ENCODE assay signal across 9 mouse cellular contexts in genomic region chr2:31484187-31484586, GRCm38 (mm10). TPM values are rescaled to one million over a fixed set of nuclear protein-coding genes. Genes with fewer than 3 reads are reported as not detected.
DNase-seq lines count a peak whose midpoint lies in the region; ATAC-seq and TF ChIP-seq lines count a peak whose summit lies in the region.
"Had no signal": no experiment of that assay in that cellular context is flagged by ENCODE, and none has a peak within 500 bp of the region (broad histone marks: within the 10 kb centered on the region; RNA-seq: fewer than 3 reads in every experiment).

No protein-coding gene starts in this region.

- no peak overlapping the region for H3K9ac ChIP-seq in liver, embryonic 12.5 days
- H3K9ac ChIP-seq in forebrain, embryonic 11.5 days (ENCODE audit: low read length): no peak overlapping the region
- H3K9ac ChIP-seq in limb, embryonic 13.5 days: no peak overlapping the region

- H3K36me3 ChIP-seq in liver, embryonic 12.5 days: peaks cover 48% of the 10 kb centered on the region
- no peaks in the 10 kb centered on the region for H3K36me3 ChIP-seq in forebrain, embryonic 11.5 days (ENCODE audit: control insufficient read depth, insufficient read depth, low read length)
- H3K36me3 ChIP-seq in limb, embryonic 13.5 days: no peaks in the 10 kb centered on the region

- no peaks in the 10 kb centered on the region for H3K4me1 ChIP-seq in liver, embryonic 12.5 days
- no peaks in the 10 kb centered on the region for H3K4me1 ChIP-seq in bone marrow, adult 2 months (ENCODE audit: control insufficient read depth, insufficient read depth, low read length)
- 0 out of 2 replicates have a peak, but pooled peaks cover 2% of the 10 kb centered on the region for H3K4me1 ChIP-seq in forebrain, embryonic 11.5 days (replicated peaks; ENCODE audit: control insufficient read depth, insufficient read depth, low read length)
- peaks cover 12% of the 10 kb centered on the region for H3K4me1 ChIP-seq in limb, embryonic 13.5 days

- DNase-seq in liver: peak; percentile 75
- DNase-seq in forebrain, embryonic 11.5 days (ENCODE audit: low spot score): peak; percentile 93
- DNase-seq in induced T-regulatory cell, adult 2 months (ENCODE audit: low read depth): peak; percentile 68
- peak; percentile 60 for DNase-seq in naive thymus-derived CD4-positive, alpha-beta T cell, adult 2 months (ENCODE audit: low read depth)
- DNase-seq in thymus, postnatal 25 days: peak; percentile 63

- no peaks in the 10 kb centered on the region for H3K9me3 ChIP-seq in liver, embryonic 12.5 days (replicated peaks)
- H3K9me3 ChIP-seq in forebrain, embryonic 11.5 days (ENCODE audit: control insufficient read depth, low read length): no peaks in the 10 kb centered on the region
- no peaks in the 10 kb centered on the region for H3K9me3 ChIP-seq in limb, embryonic 13.5 days

- no peaks in the 10 kb centered on the region for H3K27me3 ChIP-seq in liver, embryonic 12.5 days (replicated peaks)
- peaks cover 34% of the 10 kb centered on the region for H3K27me3 ChIP-seq in forebrain, embryonic 11.5 days (ENCODE audit: control insufficient read depth, insufficient read depth, low read length)
- H3K27me3 ChIP-seq in limb, embryonic 13.5 days: peaks cover 12% of the 10 kb centered on the region; the same call in 1 of the 2 replicates

- no peak overlapping the region for H3K4me2 ChIP-seq in liver, embryonic 12.5 days
- H3K4me2 ChIP-seq in forebrain, embryonic 11.5 days (ENCODE audit: low read depth, low read length, severe bottlenecking): no peak overlapping the region
- H3K4me2 ChIP-seq in limb, embryonic 13.5 days (replicated peaks): no peak overlapping the region

- WGBS in liver, embryonic 12.5 days (ENCODE audit: insufficient replicate concordance): 30% methylated on average over 5 of the region's 5 CpGs
- 81% methylated on average over 5 of the region's 5 CpGs for WGBS in bone marrow, adult 2 months
- 22% methylated on average over 5 of the region's 5 CpGs for WGBS in forebrain, embryonic 11.5 days
- WGBS in limb, embryonic 13.5 days: 29% methylated on average over 5 of the region's 5 CpGs

- TF ChIP-seq POLR2A in bone marrow, adult 2 months (IDR thresholded peaks at IDR 0.05; ENCODE audit: borderline replicate concordance, control insufficient read depth, low read depth, low read length): no peak

- H3K27ac ChIP-seq in liver, embryonic 12.5 days: no peak overlapping the region
- no peak overlapping the region for H3K27ac ChIP-seq in bone marrow, adult 2 months (ENCODE audit: control insufficient read depth, insufficient read depth, low read depth, low read length, poor library complexity)
- no peak overlapping the region for H3K27ac ChIP-seq in forebrain, embryonic 11.5 days (ENCODE audit: low read depth, low read length)
- H3K27ac ChIP-seq in limb, embryonic 13.5 days: no peak overlapping the region

- no peak overlapping the region for H3K4me3 ChIP-seq in liver, embryonic 12.5 days
- no peak overlapping the region for H3K4me3 ChIP-seq in bone marrow, adult 2 months (replicated peaks; ENCODE audit: control insufficient read depth, low read depth, low read length)
- H3K4me3 ChIP-seq in forebrain, embryonic 11.5 days (ENCODE audit: low read depth, low read length): no peak overlapping the region
- H3K4me3 ChIP-seq in limb, embryonic 13.5 days: no peak overlapping the region
- H3K4me3 ChIP-seq: erythroblast, embryonic 14.5 days had no signal

- peak; percentile 80 for TF ChIP-seq CTCF in bone marrow, adult 2 months (IDR thresholded peaks at IDR 0.05; ENCODE audit: control insufficient read depth, insufficient read depth, low read length)

- no peak for ATAC-seq in liver, embryonic 12.5 days
- peak; percentile 51; the same call in 1 of the 2 replicates for ATAC-seq in forebrain, embryonic 11.5 days (replicated peaks; ENCODE audit: low FRiP score)
- ATAC-seq in limb, embryonic 13.5 days (ENCODE audit: low FRiP score, low read depth): 0 out of 2 replicates have a peak, but pooled peaks have one; percentile 21

RNA-seq across cellular contexts. Expression of gene Ass1, which starts 14.2 kb away (rescaled TPM):
- polyA plus RNA-seq in liver, embryonic 12.5 days (2016; fragmentation: Nextera tagmentation; extraction: Ambion mirVana): 58.9 and 59.9 TPM in 2 replicates
- polyA plus RNA-seq in bone marrow, adult 2 months (2011; ENCODE audit: insufficient read depth, insufficient read length, low replicate concordance, missing spikeins): 8.9 and 43.7 TPM in 2 replicates
- polyA plus RNA-seq in forebrain, embryonic 11.5 days (2014; fragmentation: Nextera tagmentation; extraction: Ambion mirVana): 3.3 and 6.8 TPM in 2 replicates
- polyA plus RNA-seq in limb, embryonic 13.5 days (2015; fragmentation: Nextera tagmentation; extraction: Ambion mirVana): 9.7 and 10.9 TPM in 2 replicates
